Mouse (Mus musculus): Measurements from ENCODE around the gene Gm3373. TPM values are rescaled to one million over a fixed set of nuclear protein-coding genes. Genes with fewer than 3 reads are reported as not detected.
"Not testable (repeated sequence)": the region's sequence is repeated elsewhere in the genome, so short reads cannot be mapped to it uniquely, and the experiment has no call there.

Gm3373 gene
- polyA plus RNA-seq (2015; fragmentation: Nextera tagmentation; extraction: Ambion mirVana) = not detected in 2 replicates

- H3K27me3 ChIP-seq; ATAC-seq (ENCODE audit: insufficient read depth); H3K9ac ChIP-seq; H3K4me1 ChIP-seq (replicated peaks); H3K9me3 ChIP-seq (replicated peaks); H3K4me3 ChIP-seq (replicated peaks); H3K36me3 ChIP-seq (replicated peaks); H3K27ac ChIP-seq (replicated peaks); H3K4me2 ChIP-seq: not testable (repeated sequence)
- WGBS (ENCODE audit: insufficient replicate concordance) = no CpG with 5 or more reads among the region's 37 CpGs
Measured at GRCm38 (mm10) chr14:5741477-5741876, at the start of gene Gm3373. Gm3373 (minus strand) TSS chr14:5741577.

GRCm38 (mm10) chr14:5687357-5687756, 54.0 kb downstream of the Gm3373 start, which contains the start of gene Gm9603:
Gm9603 (minus strand) TSS chr14:5687457.
- no CpG with 5 or more reads among the region's 2 CpGs for WGBS (ENCODE audit: insufficient replicate concordance)
- not testable (repeated sequence) for ATAC-seq (ENCODE audit: insufficient read depth)

More at GRCm38 (mm10) chr14:5687357-5687756, 54.0 kb downstream of the Gm3373 start, which contains the start of gene Gm9603:
- not testable (repeated sequence) for H3K4me2 ChIP-seq; H3K36me3 ChIP-seq (replicated peaks); H3K4me1 ChIP-seq (replicated peaks); H3K27me3 ChIP-seq; H3K9me3 ChIP-seq (replicated peaks); H3K4me3 ChIP-seq (replicated peaks); H3K9ac ChIP-seq; H3K27ac ChIP-seq (replicated peaks)

Other genes starting within 250 kb of the Gm3373 start
- not detected in 2 replicates for gene Gm3488, start 239.9 kb downstream of the Gm3373 start, polyA plus RNA-seq (2015; fragmentation: Nextera tagmentation; extraction: Ambion mirVana)
- gene Gm3532, start 203.1 kb downstream of the Gm3373 start, polyA plus RNA-seq (2015; fragmentation: Nextera tagmentation; extraction: Ambion mirVana) = not detected in 2 replicates
- gene Gm8265, start 108.5 kb downstream of the Gm3373 start, polyA plus RNA-seq (2015; fragmentation: Nextera tagmentation; extraction: Ambion mirVana) = not detected in 2 replicates
- gene Gm9603, start 54.1 kb downstream of the Gm3373 start, polyA plus RNA-seq (2015; fragmentation: Nextera tagmentation; extraction: Ambion mirVana) = not detected in 2 replicates
- gene Gm3383, start 66.4 kb upstream of the Gm3373 start, polyA plus RNA-seq (2015; fragmentation: Nextera tagmentation; extraction: Ambion mirVana) = not detected in 2 replicates
- gene Gm3424, start 88.8 kb upstream of the Gm3373 start, polyA plus RNA-seq (2015; fragmentation: Nextera tagmentation; extraction: Ambion mirVana) = not detected in 2 replicates
- not detected in 2 replicates for gene Gm8237, start 138.8 kb upstream of the Gm3373 start, polyA plus RNA-seq (2015; fragmentation: Nextera tagmentation; extraction: Ambion mirVana)
- gene Gm3248, start 220.2 kb upstream of the Gm3373 start, polyA plus RNA-seq (2015; fragmentation: Nextera tagmentation; extraction: Ambion mirVana) = not detected in 2 replicates
- not detected in 2 replicates for gene Gm3453, start 237.6 kb upstream of the Gm3373 start, polyA plus RNA-seq (2015; fragmentation: Nextera tagmentation; extraction: Ambion mirVana)